Mouse (Mus musculus): ENCODE measurements at regions not wholly inside any gene's neighbourhood (a gene's known extent, or its start where the extent isn't known, plus 50 kb on each side); places are given as distances from the start of the nearest gene placed in this dataset.

DNA sequence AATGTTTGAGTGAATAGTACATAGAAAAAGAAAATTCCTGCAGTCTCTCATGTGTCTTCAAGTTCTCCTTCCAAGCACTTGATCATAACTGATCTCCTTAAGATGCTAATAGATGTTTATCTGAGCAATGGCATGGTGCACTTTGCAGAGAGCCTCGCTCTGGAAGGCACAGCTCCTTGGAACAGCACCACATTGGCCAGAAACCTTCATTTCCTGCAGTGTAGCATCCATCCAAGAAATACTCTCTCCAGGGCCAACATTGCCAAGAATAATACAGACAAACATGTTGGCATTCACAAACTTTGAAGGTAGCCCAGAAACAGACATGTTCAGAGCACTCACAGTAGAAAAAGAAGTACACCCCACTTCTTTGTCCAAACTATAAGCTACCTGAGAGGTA, 623.7 kb downstream of the 1700064H15Rik start:
- Histone ChIP-seq H3K4me3 (no peak overlapping the region), H3K27me3 (no peaks in the 10 kb centered on the region), H3K27ac (no peak overlapping the region), H3K36me3 (ENCODE audit: poor library complexity, severe bottlenecking) (no peaks in the 10 kb centered on the region), H3K9me3 (replicated peaks) (no peaks in the 10 kb centered on the region), H3K4me1 (no peaks in the 10 kb centered on the region), H3K4me2 (no peak overlapping the region), H3K9ac (no peak overlapping the region)
- no peak for ATAC-seq
- WGBS: 75% methylated on average over 1 of the region's 1 CpGs

GRCm38 (mm10) chr3:19044566-19044965, 583.9 kb downstream of the 1700064H15Rik start:
- Histone ChIP-seq H3K27me3 (no peaks in the 10 kb centered on the region), H3K36me3 (ENCODE audit: poor library complexity, severe bottlenecking) (no peaks in the 10 kb centered on the region), H3K4me1 (no peaks in the 10 kb centered on the region), H3K9ac (no peak overlapping the region), H3K27ac (no peak overlapping the region), H3K4me3 (no peak overlapping the region), H3K4me2 (no peak overlapping the region), H3K9me3 (replicated peaks) (no peaks in the 10 kb centered on the region)
- WGBS: 74% methylated on average over 3 of the region's 3 CpGs
- ATAC-seq: no peak

DNA sequence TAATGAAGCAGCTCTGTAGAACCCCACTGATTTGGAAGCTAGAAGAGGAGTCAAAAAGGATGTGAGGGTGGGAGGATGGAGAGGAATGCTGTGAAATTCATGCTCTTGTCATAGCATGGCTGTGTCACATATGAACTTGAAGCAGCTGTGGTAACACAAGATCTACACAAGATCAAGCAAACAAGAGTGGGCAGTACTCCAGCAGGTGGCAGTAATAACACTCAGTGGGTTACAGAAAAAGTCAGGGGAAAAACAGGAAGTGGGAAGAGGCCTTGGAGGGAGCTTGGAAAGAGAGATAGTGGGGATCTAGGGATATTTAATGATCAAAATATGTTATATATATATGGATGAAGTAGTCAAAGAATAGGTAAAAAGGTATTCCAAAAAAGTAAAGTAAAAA, 582.5 kb downstream of the 1700064H15Rik start:
- Histone ChIP-seq H3K9me3 (replicated peaks) (no peaks in the 10 kb centered on the region), H3K9ac (no peak overlapping the region), H3K4me3 (no peak overlapping the region), H3K27me3 (no peaks in the 10 kb centered on the region), H3K36me3 (ENCODE audit: poor library complexity, severe bottlenecking) (no peaks in the 10 kb centered on the region), H3K27ac (no peak overlapping the region), H3K4me2 (no peak overlapping the region), H3K4me1 (no peaks in the 10 kb centered on the region)
- no peak for ATAC-seq

GRCm38 (mm10) chr3:19046610-19047009, 581.9 kb downstream of the 1700064H15Rik start:
- Histone ChIP-seq H3K27ac (no peak overlapping the region), H3K36me3 (ENCODE audit: poor library complexity, severe bottlenecking) (no peaks in the 10 kb centered on the region), H3K4me2 (no peak overlapping the region), H3K9me3 (replicated peaks) (no peaks in the 10 kb centered on the region), H3K27me3 (no peaks in the 10 kb centered on the region), H3K4me1 (no peaks in the 10 kb centered on the region), H3K9ac (no peak overlapping the region), H3K4me3 (no peak overlapping the region)
- no peak for ATAC-seq
- WGBS: 52% methylated on average over 1 of the region's 1 CpGs

GRCm38 (mm10) chr3:19055961-19056360, 572.5 kb downstream of the 1700064H15Rik start:
- Histone ChIP-seq H3K36me3 (ENCODE audit: poor library complexity, severe bottlenecking) (no peaks in the 10 kb centered on the region), H3K4me2 (no peak overlapping the region), H3K4me1 (peaks cover 10% of the 10 kb centered on the region), H3K27me3 (0 out of 2 replicates have a peak, but pooled peaks cover 5% of the 10 kb centered on the region), H3K4me3 (no peak overlapping the region), H3K27ac (no peak overlapping the region), H3K9ac (no peak overlapping the region), H3K9me3 (replicated peaks) (no peaks in the 10 kb centered on the region)
- ATAC-seq: no peak
- 77% methylated on average over 3 of the region's 3 CpGs for WGBS

DNA sequence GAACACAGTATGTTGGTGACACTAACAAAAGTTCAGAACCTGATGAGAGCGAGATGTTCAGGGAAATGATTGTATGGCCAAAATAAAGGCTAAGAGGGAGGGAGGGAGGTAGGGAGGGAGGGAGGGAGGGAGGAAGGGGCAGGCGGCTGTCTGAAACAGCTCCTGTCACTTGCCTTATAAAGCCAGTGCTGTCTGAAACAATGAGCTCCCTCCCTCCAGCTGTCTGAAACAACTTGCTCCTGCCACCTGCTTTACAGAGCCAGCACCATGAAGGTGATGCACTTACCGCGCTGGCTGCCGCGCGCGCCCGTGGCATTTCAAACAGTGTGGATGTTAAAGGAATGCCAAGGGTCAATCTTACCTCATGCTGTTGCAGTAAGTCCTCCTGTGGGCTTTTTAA, 571.9 kb downstream of the 1700064H15Rik start:
- peaks cover 12% of the 10 kb centered on the region for H3K4me1 ChIP-seq
- 0 out of 2 replicates have a peak, but pooled peaks cover 5% of the 10 kb centered on the region for H3K27me3 ChIP-seq
- 10% methylated on average over 9 of the region's 9 CpGs for WGBS
- no peaks in the 10 kb centered on the region for H3K9me3 ChIP-seq (replicated peaks)
- no peak overlapping the region for H3K4me3 ChIP-seq
- no peak overlapping the region for H3K9ac ChIP-seq
- ATAC-seq: peak; percentile 33; the same call in 1 of the 2 replicates
- H3K36me3 ChIP-seq (ENCODE audit: poor library complexity, severe bottlenecking): no peaks in the 10 kb centered on the region
- H3K27ac ChIP-seq: no peak overlapping the region
- no peak overlapping the region for H3K4me2 ChIP-seq

GRCm38 (mm10) chr3:19059906-19060870, 568.3 kb downstream of the 1700064H15Rik start:
- Histone ChIP-seq H3K36me3 (ENCODE audit: poor library complexity, severe bottlenecking) (no peaks in the 10 kb centered on the region), H3K9ac (no peak overlapping the region), H3K4me1 (peaks cover 12% of the 10 kb centered on the region), H3K4me2 (no peak overlapping the region), H3K27me3 (0 out of 2 replicates have a peak, but pooled peaks cover 5% of the 10 kb centered on the region), H3K4me3 (no peak overlapping the region), H3K27ac (no peak overlapping the region), H3K9me3 (replicated peaks) (no peaks in the 10 kb centered on the region)
- ATAC-seq: peak; percentile 43; the same call in 1 of the 2 replicates
- 22% methylated on average over 17 of the region's 17 CpGs for WGBS

DNA sequence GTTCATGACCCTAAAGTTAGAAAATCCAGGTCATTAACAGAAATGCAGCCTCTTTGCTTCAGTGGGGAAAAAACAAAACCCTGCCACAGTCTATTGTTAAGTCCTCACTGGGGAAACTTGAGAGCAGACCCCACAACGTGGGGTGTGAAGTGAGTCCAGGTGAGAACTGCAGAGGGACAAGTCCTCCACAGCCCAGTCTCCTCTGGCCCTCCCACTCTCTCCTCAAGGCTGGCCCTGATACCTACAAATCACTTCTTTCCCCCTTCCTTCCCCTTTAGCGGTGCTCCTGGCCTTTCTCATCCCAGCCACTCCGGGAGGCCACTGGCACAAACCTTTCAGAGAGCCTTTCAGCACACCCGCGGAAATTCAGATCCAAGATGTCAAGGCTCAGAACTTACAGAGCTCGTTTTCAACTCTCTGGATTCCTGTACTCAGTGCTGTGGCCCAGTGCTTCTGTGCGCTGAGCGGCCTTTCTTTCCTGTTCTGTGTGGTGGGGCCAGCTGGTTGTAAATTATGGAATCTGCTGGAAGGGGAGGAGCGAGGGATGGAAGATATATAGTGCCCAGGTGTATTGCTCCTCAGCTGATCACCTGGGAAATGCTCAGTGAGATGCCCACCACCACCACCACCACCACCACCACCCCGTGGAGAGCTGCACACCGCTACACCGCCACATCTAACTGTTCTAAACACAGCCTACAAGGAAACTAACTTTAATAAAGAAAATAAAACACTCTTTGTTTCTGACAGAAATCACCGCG, 566.8 kb downstream of the 1700064H15Rik start:
- Histone ChIP-seq H3K9me3 (replicated peaks) (no peaks in the 10 kb centered on the region), H3K9ac (no peak overlapping the region), H3K4me3 (no peak overlapping the region), H3K4me1 (peaks cover 12% of the 10 kb centered on the region), H3K4me2 (no peak overlapping the region), H3K27me3 (0 out of 2 replicates have a peak, but pooled peaks cover 5% of the 10 kb centered on the region), H3K27ac (no peak overlapping the region), H3K36me3 (ENCODE audit: poor library complexity, severe bottlenecking) (no peaks in the 10 kb centered on the region)
- ATAC-seq: peak; percentile 78
- whole genome bisulfite sequencing: 29% methylated on average over 14 of the region's 14 CpGs

DNA sequence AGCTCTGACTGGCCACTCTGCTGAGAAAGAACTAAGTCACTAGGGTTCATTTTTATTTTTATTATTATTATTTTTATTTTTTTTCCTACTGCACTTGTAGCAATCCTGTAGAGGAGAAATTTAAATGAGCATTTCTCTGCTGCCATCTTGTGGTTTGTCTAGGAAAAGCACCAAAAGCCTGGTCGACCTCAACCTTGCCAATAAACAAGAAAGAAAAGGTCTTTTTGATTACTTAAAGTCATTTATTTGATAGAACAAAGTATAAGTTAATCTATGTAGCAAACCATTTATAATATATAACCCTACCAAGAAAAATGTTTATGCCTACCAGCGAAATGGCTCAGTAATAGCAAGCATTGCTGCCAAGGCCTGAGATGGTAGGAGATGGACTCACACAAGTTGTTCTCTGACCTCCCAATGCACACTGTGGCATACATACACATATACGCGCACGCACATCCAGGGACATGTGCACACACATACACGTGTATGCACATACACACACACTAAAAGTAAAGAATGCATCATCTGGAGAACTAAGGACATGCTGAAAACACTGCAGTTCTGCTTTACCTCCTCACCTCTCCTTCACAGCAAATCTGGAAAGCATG, 566.1 kb downstream of the 1700064H15Rik start:
- H3K4me3 ChIP-seq: no peak overlapping the region
- peaks cover 12% of the 10 kb centered on the region for H3K4me1 ChIP-seq
- no peak overlapping the region for H3K27ac ChIP-seq
- H3K4me2 ChIP-seq: no peak overlapping the region
- H3K36me3 ChIP-seq (ENCODE audit: poor library complexity, severe bottlenecking): no peaks in the 10 kb centered on the region
- 0 out of 2 replicates have a peak, but pooled peaks cover 5% of the 10 kb centered on the region for H3K27me3 ChIP-seq
- no peak overlapping the region for H3K9ac ChIP-seq
- WGBS: 35% methylated on average over 6 of the region's 6 CpGs
- peak; percentile 60 for ATAC-seq
- H3K9me3 ChIP-seq (replicated peaks): no peaks in the 10 kb centered on the region

DNA sequence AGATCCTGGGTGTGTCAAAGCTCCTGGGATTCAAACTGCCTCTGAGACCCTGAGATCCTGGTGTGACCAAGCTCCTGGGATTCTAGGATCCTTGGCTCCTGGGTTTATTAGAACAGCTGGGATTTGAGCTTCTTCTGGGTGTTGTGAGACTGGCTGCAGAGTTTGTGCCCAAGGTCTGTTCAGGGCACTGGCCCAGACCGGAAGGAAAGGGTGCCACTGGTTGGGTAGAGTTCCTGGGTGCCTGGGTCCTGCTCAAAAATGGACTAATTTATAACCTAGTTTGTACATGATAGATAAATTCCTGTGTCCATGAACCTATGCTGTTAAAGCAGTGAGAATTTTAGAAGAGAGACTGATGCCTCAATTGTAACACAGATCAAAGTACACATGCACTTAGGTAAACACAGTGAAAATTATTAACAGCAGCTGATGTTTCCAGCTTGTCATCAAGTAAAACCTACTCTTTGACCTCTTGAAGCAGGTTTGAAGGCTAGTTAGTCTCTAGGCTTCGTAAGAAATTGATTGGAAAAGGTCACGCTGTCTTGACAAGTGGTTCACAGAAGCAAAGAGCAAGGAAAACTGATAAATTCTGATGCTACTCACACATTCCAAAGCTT, 561.2 kb downstream of the 1700064H15Rik start:
- H3K4me1 ChIP-seq: no peaks in the 10 kb centered on the region
- H3K9ac ChIP-seq: no peak overlapping the region
- no peaks in the 10 kb centered on the region for H3K27me3 ChIP-seq
- H3K4me2 ChIP-seq: no peak overlapping the region
- no peak overlapping the region for H3K4me3 ChIP-seq
- H3K36me3 ChIP-seq (ENCODE audit: poor library complexity, severe bottlenecking): no peaks in the 10 kb centered on the region
- H3K9me3 ChIP-seq (replicated peaks): no peaks in the 10 kb centered on the region
- 87% methylated on average over 3 of the region's 3 CpGs for WGBS
- no peak overlapping the region for H3K27ac ChIP-seq
- no peak for ATAC-seq
